Mouse (Mus musculus) erythroblast, embryonic 14.5 days (primary cell): ENCODE data around the gene Fam222b.

Source experiments
- GATA1 ChIP-seq: IDR thresholded peaks from 2 replicates; pipeline ENCODE4 v1.6.1; 2012; ENCODE audit warnings: low read length, inconsistent platforms, mixed read lengths
- TAL1 ChIP-seq: IDR thresholded peaks from 3 replicates; pipeline ENCODE4 v1.6.1; 2012; ENCODE audit warnings: low read length, inconsistent platforms, mixed read lengths

- TF ChIP-seq GATA1: no peak
- no peak for TF ChIP-seq TAL1
Measured at GRCm38 (mm10) chr11:78182961-78183844, 88.7 kb downstream of the Fam222b start, which contains the start of gene Rpl23a.
